Mouse (Mus musculus): ENCODE measurements around the gene Pou2f2. TPM values are rescaled to one million over a fixed set of nuclear protein-coding genes. Genes with fewer than 3 reads are reported as not detected.

The Pou2f2 gene
- polyA plus RNA-seq, 1 experiment from 2014 or later, result 0.09 TPM

DNA sequence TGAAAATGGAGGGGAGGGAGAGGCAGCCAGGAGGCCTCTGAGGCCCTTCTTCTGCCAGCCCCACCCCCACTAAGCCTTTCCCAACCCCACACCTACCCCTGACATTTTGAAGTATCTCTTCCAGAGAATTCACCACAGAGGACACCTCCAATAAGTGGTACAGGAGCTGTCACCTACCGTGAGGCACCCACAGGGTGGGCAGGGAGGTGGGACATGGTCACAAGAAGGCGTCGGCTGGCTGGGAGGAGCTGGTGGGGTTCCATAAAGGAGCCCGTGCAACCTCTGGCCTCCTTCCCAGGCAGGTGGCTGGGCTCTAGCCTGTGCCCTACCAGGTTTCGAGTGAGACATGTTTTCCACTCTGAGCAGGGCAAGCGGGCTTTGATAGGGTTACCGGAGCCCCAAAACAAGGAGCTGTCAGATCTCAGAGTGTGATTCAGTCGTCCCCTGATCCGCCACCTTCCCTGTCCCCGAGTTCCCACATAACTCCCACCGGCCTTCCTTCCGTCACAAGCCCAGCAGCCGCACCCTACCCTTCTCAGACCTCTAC lies 58.2 kb downstream of the Pou2f2 start:
- POLR2A ChIA-PET, result no interaction called here
- ATAC-seq (no peak), DNase-seq (ENCODE audit: low read depth, low spot score) (no peak)
- TF ChIP-seq CTCF (IDR thresholded peaks at IDR 0.05), result no peak
- CTCF ChIA-PET, result no interaction called here
- H3K27me3 ChIP-seq, result peaks cover 7% of the 10 kb centered on the region
- in situ Hi-C loops (cut with MboI; ENCODE audit: low pct_unique_long_range_greater_than_20kb), result no loop called here

- no peak for ATAC-seq
- no peak for TF ChIP-seq CTCF (IDR thresholded peaks at IDR 0.05)
- in situ Hi-C loops (cut with MboI; ENCODE audit: low pct_unique_long_range_greater_than_20kb), result no loop called here
- peaks cover 9% of the 10 kb centered on the region for H3K27me3 ChIP-seq
- CTCF ChIA-PET, result no interaction called here
- POLR2A ChIA-PET, result no interaction called here
- DNase-seq (ENCODE audit: low read depth, low spot score), result no peak
Measured at GRCm38 (mm10) chr7:25120061-25120834, 59.3 kb downstream of the Pou2f2 start.

DNA sequence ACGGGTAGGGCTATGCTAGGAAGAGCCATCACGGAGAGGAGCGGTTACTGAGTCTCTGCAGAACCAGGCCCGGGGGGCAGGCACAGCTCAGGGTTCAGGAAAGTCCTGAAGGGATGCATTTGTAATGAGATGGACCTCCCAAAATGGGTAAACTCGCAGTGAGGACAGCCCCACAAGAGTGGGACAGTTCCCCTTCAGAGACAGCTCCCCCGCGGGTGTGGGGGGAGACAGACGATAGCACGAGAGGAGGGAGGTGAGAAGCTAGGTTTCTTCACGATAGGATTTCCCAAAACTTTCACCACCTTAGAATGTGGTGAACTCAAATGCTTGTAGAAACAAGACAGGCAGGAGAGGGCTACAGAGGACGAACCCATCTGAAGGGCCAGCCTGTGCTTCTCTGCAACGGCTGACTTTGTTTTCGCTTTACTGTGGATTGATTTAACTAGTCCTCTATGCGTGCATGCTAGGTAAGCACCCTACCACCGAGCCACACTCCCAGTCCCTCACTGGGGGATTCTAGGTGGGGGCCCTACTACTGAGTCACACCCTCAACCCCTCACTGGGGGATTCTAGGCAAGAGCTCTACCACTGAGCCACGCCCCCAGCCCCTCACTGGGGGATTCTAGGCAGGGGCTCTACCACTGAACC lies 66.4 kb downstream of the Pou2f2 start:
- TF ChIP-seq CTCF (IDR thresholded peaks at IDR 0.05), result no peak
- in situ Hi-C loops (cut with MboI; ENCODE audit: low pct_unique_long_range_greater_than_20kb), result no loop called here
- peaks cover 31% of the 10 kb centered on the region for H3K27me3 ChIP-seq
- ChIA-PET CTCF (no interaction called here), POLR2A (no interaction called here)
- DNase-seq (ENCODE audit: low read depth, low spot score), result no peak
- no peak for ATAC-seq

DNA sequence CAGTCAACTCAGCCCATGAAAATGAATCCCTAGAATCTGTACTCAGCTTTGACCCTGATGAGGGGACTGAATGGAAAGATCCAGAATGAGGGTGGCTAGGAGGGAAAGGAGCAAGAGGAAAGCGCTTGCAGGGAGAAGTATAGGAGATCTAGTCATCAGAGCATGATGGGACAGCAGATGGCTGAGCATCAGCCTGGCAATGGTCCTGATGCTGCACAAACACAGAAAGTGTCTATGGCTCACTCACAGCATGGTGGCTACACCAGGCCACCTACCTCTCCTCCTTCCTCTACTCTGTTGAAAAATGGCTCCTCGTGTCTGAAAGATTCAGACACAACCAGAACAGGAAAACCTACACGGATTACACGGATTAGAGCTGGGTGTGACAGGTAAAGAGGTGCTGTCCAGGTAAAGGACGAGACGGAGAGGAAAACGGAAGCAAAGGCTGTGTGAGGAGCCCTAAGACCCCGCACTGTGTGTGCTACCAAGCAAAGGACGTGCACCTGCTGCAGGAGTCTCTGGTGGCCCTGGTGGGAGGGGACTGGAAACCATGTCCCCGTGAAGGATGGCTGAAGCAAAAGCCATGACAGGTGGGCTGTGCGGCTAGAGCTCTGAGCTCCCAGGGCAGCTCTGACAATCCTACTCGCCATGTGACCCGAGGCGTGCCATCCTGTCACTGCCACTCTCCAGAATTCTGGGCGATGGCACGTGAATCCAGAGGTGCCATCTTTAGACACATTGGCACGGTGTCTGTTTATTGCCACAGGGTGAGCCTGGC lies 67.2 kb downstream of the Pou2f2 start:
- ATAC-seq (no peak), DNase-seq (ENCODE audit: low read depth, low spot score) (no peak)
- ChIA-PET CTCF (no interaction called here), POLR2A (no interaction called here)
- peaks cover 31% of the 10 kb centered on the region for H3K27me3 ChIP-seq
- in situ Hi-C loops (cut with MboI; ENCODE audit: low pct_unique_long_range_greater_than_20kb), result no loop called here
- no peak for TF ChIP-seq CTCF (IDR thresholded peaks at IDR 0.05)

GRCm38 (mm10) chr7:25110336-25110735 lies 69.2 kb downstream of the Pou2f2 start:
- ChIA-PET POLR2A (interaction anchor here (0.6 kb wide), 1 partner anchor 19 kb away, joined by 3 read pairs; no protein-coding TSS in a partner anchor), CTCF (interaction anchor here (1.5 kb wide), 1 partner anchor 16 kb away, joined by 5 read pairs; no protein-coding TSS in a partner anchor)
- in situ Hi-C loops (cut with MboI; ENCODE audit: low pct_unique_long_range_greater_than_20kb), result no loop called here
- no peak for TF ChIP-seq CTCF (IDR thresholded peaks at IDR 0.05)
- H3K27me3 ChIP-seq, result peaks cover 26% of the 10 kb centered on the region
- DNase-seq (ENCODE audit: low read depth, low spot score), result no peak
- ATAC-seq, result no peak

GRCm38 (mm10) chr7:25109355-25109754 lies 70.2 kb downstream of the Pou2f2 start:
- in situ Hi-C loops (cut with MboI; ENCODE audit: low pct_unique_long_range_greater_than_20kb), result no loop called here
- DNase-seq (ENCODE audit: low read depth, low spot score) (no peak), ATAC-seq (no peak)
- H3K27me3 ChIP-seq, result peaks cover 18% of the 10 kb centered on the region
- CTCF ChIA-PET, result no interaction called here
- POLR2A ChIA-PET, result no interaction called here
- no peak for TF ChIP-seq CTCF (IDR thresholded peaks at IDR 0.05)

DNA sequence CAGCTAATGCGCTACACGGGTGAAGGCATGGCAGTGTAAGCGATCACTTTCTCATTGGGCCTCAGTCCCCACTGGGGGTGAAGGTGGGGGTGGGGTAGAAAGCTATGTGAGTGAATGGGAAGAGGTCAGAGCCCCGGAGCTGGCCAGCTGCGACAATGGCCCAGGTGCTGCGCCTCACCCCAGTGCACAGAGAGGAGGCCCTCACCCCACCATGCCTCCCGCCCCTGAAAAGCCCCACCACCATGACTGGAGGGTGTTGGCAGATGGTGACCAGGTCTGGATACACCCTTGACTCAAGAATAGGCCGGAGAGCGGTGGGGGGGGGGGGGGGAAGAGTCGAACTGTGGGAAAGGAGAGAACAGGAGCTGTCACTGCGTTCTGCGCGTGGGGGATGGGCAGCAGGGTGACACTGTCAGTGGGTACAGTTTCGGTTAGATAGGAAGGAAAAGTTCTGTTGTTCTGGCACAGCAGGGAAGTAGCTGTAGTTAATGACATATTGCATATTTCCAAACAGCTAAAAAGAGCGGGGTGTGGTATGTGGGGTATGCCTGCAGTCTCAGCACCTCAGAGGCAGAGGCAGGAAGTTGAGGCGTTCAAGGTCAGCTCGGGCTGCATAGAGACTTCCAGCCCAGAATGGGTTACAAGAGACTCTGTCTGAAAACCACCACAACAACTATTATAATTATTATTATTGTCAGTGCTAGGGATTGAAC lies 72.6 kb downstream of the Pou2f2 start:
- in situ Hi-C loops (cut with MboI; ENCODE audit: low pct_unique_long_range_greater_than_20kb), result no loop called here
- no peak for TF ChIP-seq CTCF (IDR thresholded peaks at IDR 0.05)
- POLR2A ChIA-PET, result no interaction called here
- no peak for DNase-seq (ENCODE audit: low read depth, low spot score)
- CTCF ChIA-PET, result interaction anchor here (1.2 to 2.2 kb wide), 4 partner anchors 13 to 81 kb away, joined by 3 to 11 read pairs (median 4); no protein-coding TSS in a partner anchor
- peaks cover 18% of the 10 kb centered on the region for H3K27me3 ChIP-seq
- no peak for ATAC-seq

GRCm38 (mm10) chr7:25105411-25106160 lies 73.9 kb downstream of the Pou2f2 start:
- POLR2A ChIA-PET, result no interaction called here
- peaks cover 20% of the 10 kb centered on the region for H3K27me3 ChIP-seq
- ATAC-seq (peak; percentile 57), DNase-seq (ENCODE audit: low read depth, low spot score) (no peak)
- TF ChIP-seq CTCF (IDR thresholded peaks at IDR 0.05), result peak; percentile 99
- in situ Hi-C loops (cut with MboI; ENCODE audit: low pct_unique_long_range_greater_than_20kb), result no loop called here
- CTCF ChIA-PET, result interaction anchor here (0.7 to 2.2 kb wide), 8 partner anchors 12 to 303 kb away, joined by 3 to 11 read pairs (median 3); partner anchors contain the start of gene Pou2f2

GRCm38 (mm10) chr7:25099581-25099980 lies 79.9 kb downstream of the Pou2f2 start:
- TF ChIP-seq CTCF (IDR thresholded peaks at IDR 0.05), result no peak
- ChIA-PET POLR2A (no interaction called here), CTCF (no interaction called here)
- no peak for DNase-seq (ENCODE audit: low read depth, low spot score)
- peaks cover 20% of the 10 kb centered on the region for H3K27me3 ChIP-seq
- ATAC-seq, result no peak
- in situ Hi-C loops (cut with MboI; ENCODE audit: low pct_unique_long_range_greater_than_20kb), result no loop called here
